Mouse (Mus musculus): ENCODE results near the gene Gys2. TPM values are rescaled to one million over a fixed set of nuclear protein-coding genes. Genes with fewer than 3 reads are reported as not detected.
A peak's percentile ranks its signal among the peaks of the same experiment; 100 is the strongest.

The Gys2 gene
- total RNA-seq, 1 experiment from 2014 or later = not detected

DNA sequence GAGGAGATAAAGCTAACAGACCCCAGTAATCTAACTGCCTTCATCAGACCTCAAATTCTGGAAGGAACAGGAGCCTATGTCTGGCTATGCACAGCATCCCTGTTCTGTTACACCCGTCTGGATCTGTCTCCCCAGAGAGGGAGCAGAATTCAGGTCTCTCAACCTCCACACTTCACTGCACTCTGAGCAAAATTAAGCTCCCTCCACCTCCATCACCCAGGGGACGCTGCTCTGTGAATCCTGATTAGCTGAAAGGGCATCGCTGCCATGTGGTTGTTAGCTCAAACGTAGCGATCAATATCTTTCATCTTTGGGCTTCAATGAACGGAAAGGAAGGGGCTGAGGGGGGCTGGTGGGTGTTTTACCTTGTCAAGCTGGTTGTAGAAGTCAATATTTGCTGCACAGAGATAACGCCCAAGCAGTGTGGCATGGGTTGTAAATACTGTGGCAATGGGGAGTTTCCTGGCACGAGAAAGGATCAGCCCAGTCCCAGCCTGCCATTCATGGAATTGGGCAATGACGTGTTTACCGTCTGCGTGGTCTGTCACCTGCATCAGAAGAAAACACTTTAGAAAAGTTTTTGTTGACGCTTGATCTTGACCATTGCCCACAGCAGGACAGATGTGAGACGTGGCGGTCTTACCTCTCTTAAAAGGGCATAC is 13.8 kb downstream of the Gys2 start:
- no peak for ATAC-seq (replicated peaks; ENCODE audit: low read depth, poor library complexity, severe bottlenecking)

DNA sequence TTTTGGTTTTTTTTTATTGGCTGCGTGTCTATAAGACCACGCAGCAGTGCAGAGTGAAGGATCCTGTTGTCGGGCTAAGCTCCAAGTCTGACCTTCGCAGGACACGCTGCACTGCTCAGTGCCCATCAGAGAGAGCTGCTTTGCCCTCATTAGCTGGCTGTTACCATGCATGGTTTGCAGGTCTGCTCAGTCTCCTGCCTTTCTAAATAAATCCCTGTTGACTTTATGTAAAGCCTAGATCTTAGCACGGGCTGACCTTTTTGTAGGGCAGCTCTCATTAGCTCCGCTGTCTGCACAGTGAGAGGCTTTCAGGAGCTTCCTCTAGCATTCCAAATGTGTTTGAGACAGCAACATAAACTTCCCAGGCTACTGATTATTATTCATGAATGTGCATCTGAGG is 14.9 kb downstream of the Gys2 start:
- ATAC-seq (replicated peaks; ENCODE audit: low read depth, poor library complexity, severe bottlenecking) = no peak

GRCm38 (mm10) chr6:142455314-142455996 is 17.5 kb downstream of the Gys2 start:
- ATAC-seq (replicated peaks; ENCODE audit: low read depth, poor library complexity, severe bottlenecking) = peak; percentile 79

DNA sequence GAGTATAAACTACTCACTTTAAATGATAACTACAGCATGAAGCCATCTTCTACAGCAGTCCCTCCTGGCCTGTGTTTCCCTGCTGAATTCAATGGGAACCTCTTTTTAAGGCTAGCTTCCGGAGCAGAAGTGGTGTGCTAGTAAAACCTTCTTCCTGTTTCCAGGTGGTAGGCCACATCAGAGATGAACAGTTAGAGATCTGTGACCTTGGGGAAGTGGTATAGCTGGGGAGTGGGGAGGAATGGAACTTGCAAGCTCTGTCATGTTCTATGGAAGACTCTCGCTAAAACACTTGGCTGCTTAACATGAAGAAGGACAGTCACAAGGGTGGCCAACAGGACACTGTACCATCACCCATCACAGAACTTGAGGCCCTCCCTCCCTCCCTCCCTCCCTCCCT is 19.6 kb downstream of the Gys2 start:
- peak; percentile 91 for ATAC-seq (replicated peaks; ENCODE audit: low read depth, poor library complexity, severe bottlenecking)

- no peak for ATAC-seq (replicated peaks; ENCODE audit: low read depth, poor library complexity, severe bottlenecking)
Measured at GRCm38 (mm10) chr6:142451381-142451780, 21.5 kb downstream of the Gys2 start.

GRCm38 (mm10) chr6:142429072-142429471 is 43.8 kb downstream of the Gys2 start:
- ATAC-seq (replicated peaks; ENCODE audit: low read depth, poor library complexity, severe bottlenecking) = no peak

- no peak for ATAC-seq (replicated peaks; ENCODE audit: low read depth, poor library complexity, severe bottlenecking)
Measured at GRCm38 (mm10) chr6:142424976-142425375, 47.9 kb downstream of the Gys2 start.

- ATAC-seq (replicated peaks; ENCODE audit: low read depth, poor library complexity, severe bottlenecking) = no peak; the same call in 1 of the 2 replicates
Measured at GRCm38 (mm10) chr6:142414597-142414996, 58.3 kb downstream of the Gys2 start.

GRCm38 (mm10) chr6:142413845-142414244 is 59.1 kb downstream of the Gys2 start:
- ATAC-seq (replicated peaks; ENCODE audit: low read depth, poor library complexity, severe bottlenecking) = peak; percentile 67

- ATAC-seq (replicated peaks; ENCODE audit: low read depth, poor library complexity, severe bottlenecking) = no peak
Measured at GRCm38 (mm10) chr6:142412906-142413491, 59.9 kb downstream of the Gys2 start, which contains the start of gene Spx. Gene Spx, plus strand, starts transcription at chr6:142413441.

GRCm38 (mm10) chr6:142411140-142411539 is 61.8 kb downstream of the Gys2 start:
- no peak for ATAC-seq (replicated peaks; ENCODE audit: low read depth, poor library complexity, severe bottlenecking)

GRCm38 (mm10) chr6:142395756-142396155 is 77.2 kb downstream of the Gys2 start:
- no peak for ATAC-seq (replicated peaks; ENCODE audit: low read depth, poor library complexity, severe bottlenecking)

GRCm38 (mm10) chr6:142394669-142395068 is 78.2 kb downstream of the Gys2 start:
- ATAC-seq (replicated peaks; ENCODE audit: low read depth, poor library complexity, severe bottlenecking) = peak; percentile 12; the same call in 1 of the 2 replicates

- no peak for ATAC-seq (replicated peaks; ENCODE audit: low read depth, poor library complexity, severe bottlenecking)
Measured at GRCm38 (mm10) chr6:142392312-142392711, 80.6 kb downstream of the Gys2 start.

- no peak for ATAC-seq (replicated peaks; ENCODE audit: low read depth, poor library complexity, severe bottlenecking)
Measured at GRCm38 (mm10) chr6:142389101-142389500, 83.8 kb downstream of the Gys2 start.

DNA sequence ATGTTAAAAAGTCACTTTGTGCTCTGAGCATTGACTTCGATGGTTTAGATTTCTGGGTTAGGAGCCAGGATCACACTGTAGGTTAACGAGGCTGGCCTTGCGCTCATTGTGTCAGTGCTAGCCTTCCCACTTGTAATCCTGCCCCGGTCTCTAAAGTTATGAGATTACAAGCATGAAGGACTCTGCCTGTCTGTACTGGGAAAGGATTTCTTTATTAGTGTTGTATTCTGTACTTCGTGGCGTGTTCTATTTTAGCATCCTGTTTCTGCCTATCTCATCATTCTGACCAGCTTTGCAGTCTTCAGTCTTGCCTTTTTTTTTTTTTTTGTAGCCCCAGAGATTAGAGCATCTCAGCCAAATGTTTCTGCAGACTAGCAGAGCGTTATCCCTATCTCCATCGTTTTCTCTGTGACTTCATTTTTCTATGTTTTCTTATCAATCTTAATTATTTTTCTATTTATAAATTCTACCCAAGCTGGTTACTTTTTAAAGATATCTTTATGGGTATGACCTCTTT is 85.1 kb downstream of the Gys2 start:
- no peak for ATAC-seq (replicated peaks; ENCODE audit: low read depth, poor library complexity, severe bottlenecking)

DNA sequence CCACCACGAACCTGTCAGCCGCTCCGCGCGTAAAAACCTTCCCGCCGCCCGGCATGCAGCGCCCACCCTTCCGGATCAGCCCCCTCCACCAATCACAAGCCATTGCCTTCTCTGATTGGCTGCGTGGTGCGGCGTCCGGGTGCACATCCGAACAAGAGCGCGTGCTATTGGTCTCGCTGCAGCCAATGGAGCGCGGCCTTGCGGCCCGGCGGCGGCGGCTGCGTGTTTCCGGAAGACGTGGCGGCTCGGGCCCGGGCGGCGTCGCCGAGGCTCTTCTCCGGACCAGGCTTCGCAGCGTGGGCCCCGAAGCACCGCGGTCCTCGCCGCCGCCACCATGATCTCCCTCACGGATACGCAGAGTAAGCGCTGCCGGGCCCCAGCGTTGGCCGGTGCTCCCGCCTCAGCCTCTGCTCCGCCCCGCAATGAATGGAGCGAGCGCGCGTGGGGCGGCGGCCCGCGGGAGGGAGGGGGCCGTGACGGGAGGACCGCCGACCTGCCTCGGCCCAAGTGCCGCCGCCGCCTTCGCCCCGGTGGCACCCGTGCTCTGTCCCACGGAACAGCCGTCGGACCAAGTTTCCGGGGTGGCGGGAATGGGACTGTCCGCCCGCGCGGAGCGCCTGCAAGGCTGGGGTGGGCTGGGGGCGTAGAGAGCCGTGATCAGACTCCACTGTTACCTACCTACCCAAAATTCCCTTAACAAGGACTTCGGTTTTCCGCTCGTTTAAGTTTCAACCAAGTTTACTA is 85.7 kb downstream of the Gys2 start, which contains the start of the genes Recql and Golt1b:
Recql (minus strand) TSS at position 77 of the 744 bp plus-strand sequence.
Golt1b (plus strand) TSS at position 211 of the 744 bp plus-strand sequence.
- peak; percentile 94 for ATAC-seq (replicated peaks; ENCODE audit: low read depth, poor library complexity, severe bottlenecking)

DNA sequence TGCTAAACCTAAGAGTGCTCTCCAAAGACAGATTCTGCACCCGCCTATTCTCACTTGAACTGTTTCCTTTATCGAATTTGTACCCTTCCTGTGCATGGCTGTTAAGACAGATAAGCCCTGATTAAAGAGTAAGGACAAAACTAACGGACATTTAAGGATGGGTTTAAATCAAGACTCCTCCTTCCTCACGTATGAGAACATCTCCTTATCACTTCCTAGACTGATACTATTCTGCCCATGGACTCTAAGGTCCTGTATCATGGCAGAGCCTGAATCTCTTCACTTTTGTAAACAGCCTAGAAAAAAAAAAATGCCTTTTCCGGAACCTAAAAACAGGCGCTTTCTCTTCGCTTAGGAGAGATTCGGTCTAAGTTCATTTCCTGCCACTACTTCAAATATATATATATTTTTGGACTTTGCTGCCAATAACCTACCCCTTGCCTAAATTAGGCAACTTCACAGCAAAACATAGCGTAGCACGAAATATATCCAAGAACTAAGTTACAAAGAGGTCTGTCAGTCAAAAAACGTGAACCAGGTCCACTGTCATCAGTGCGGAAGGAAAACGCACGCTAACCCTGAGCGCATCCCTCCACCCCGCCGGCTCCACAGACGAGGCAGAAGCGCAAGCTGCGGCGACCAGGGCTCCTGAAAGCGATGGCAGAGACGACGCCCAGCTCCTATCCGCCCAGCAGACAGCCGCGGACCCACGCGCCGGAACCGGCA is 86.5 kb downstream of the Gys2 start:
- ATAC-seq (replicated peaks; ENCODE audit: low read depth, poor library complexity, severe bottlenecking) = peak; percentile 40

- no peak for ATAC-seq (replicated peaks; ENCODE audit: low read depth, poor library complexity, severe bottlenecking)
Measured at GRCm38 (mm10) chr6:142384521-142384920, 88.4 kb downstream of the Gys2 start.
